Mouse (Mus musculus) spleen, adult 2 months (tissue): ENCODE measurements around the gene Asic2.

Experiments used
- CTCF ChIP-seq: fragments of 200-500 bp; IDR thresholded peaks from 2 replicates; pipeline ENCODE4 v1.5.1; 2011; ENCODE audit warnings: mild to moderate bottlenecking, inconsistent platforms; ENCODE audit not compliant: insufficient read depth, insufficient read length, insufficient replicate concordance; ENCODE audit errors: extremely low read depth
- POLR2A ChIP-seq: fragments of 200-500 bp; IDR thresholded peaks from 2 replicates; pipeline ENCODE4 v1.6.1; 2011; ENCODE audit warnings: low read depth, low read length, inconsistent platforms

DNA sequence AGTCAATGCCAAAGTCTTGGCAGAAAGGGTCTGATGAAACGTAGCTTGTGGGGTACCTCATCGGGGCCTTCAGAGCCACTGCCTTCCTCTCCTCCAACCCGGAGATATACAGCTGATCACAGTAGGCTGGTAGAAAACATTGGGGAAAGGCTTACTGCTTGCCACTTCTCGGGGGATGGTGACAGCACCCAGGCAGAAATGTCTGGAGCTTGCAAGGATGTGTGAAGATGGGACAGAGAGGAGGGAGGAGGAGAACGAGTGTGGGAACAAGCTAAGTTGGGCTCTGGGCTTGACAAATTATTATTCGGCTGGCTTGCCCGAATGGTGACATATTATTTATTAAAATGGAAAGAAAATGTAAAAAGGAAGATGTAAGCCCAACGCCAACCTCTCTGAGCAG is 914.4 kb downstream of the Asic2 start:
- no peak for TF ChIP-seq CTCF
- TF ChIP-seq POLR2A: no peak
